Mouse (Mus musculus) urinary bladder, adult 18-20 months (tissue): ENCODE data around the gene Sfta2.

Experiments
- DNase-seq, 2 experiments: peaks; one replicate each; pipeline ENCODE4 v3.0.0; 2022; ENCODE audit warnings: low spot score in 2 of 2, mixed read lengths in 2 of 2

Sfta2 gene

DNA sequence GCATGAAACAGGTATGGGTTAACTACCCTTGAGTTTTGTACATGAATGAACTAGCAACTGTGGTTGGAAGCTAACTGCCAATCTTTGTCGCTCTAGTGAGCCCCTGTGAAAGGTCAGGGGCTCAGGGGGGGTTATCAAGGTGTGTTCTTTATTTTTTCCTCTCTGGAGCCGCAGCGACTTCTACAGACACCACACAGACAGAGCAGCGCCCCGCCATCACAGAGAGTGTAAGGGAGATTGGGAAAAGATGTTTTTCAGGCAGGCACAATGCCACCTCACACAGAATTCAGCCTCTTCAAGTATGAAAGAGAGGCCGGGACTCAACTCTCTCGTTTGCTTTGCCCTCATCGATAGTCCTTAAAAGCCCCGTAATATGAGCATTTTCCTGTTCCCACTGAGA lies 9.2 kb upstream of the Sfta2 start:
- no peak for DNase-seq

DNA sequence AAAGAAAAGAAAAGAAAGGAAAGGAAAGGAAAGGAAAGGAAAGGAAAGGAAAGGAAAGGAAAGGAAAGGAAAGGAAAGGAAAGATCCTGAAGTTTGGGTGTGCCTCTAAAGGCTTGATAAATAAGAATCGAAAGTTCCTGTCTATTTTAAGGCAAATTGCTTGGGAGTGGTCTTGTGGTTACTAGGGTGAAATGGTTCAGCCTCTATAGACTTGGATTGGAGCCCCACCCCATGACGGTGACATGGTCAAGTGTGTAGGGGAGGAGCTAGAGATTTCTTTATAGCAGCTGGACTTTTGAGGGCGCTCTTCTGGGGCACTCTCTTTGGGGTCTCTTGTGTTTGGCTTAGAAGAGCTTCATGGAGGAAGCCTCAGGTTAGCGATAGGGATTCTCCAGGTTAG lies 7.6 kb upstream of the Sfta2 start:
- DNase-seq: no peak

DNA sequence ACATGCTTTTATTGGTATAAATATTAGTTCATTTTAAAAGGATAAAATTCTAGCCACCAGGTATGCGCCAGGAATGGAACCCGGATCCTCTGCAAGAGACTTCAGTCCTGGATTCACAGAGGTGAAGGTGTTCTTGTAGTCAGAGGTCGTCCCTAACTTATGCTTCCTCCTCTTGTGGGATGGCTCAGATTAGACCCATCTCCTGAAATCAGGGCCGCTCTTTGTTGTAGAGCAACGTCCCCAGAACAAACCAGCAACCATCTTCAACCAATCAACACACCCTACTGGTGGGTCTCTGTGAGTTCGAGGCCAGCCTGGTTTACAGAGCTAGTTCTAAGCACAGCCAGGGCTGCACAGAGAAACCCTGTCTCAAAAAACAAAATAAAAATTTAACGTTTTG lies 6.9 kb upstream of the Sfta2 start:
- no peak for DNase-seq

GRCm38 (mm10) chr17:35597399-35597798 lies 4.0 kb upstream of the Sfta2 start:
- DNase-seq: no peak

- DNase-seq: no peak
Measured at GRCm38 (mm10) chr17:35601736-35602354, 496 bp downstream of the Sfta2 start.

- no peak for DNase-seq
Measured at GRCm38 (mm10) chr17:35617127-35617526, 15.8 kb downstream of the Sfta2 start.

GRCm38 (mm10) chr17:35626537-35626936 lies 25.2 kb downstream of the Sfta2 start, which contains the start of gene Gm9573:
Gene Gm9573 (minus strand): TSS chr17:35626637.
- no peak for DNase-seq

- DNase-seq: peak in 1 of 2 experiments; percentile 17
Measured at GRCm38 (mm10) chr17:35633992-35634391, 32.6 kb downstream of the Sfta2 start.

GRCm38 (mm10) chr17:35635202-35635601 lies 33.9 kb downstream of the Sfta2 start:
- DNase-seq: no peak

DNA sequence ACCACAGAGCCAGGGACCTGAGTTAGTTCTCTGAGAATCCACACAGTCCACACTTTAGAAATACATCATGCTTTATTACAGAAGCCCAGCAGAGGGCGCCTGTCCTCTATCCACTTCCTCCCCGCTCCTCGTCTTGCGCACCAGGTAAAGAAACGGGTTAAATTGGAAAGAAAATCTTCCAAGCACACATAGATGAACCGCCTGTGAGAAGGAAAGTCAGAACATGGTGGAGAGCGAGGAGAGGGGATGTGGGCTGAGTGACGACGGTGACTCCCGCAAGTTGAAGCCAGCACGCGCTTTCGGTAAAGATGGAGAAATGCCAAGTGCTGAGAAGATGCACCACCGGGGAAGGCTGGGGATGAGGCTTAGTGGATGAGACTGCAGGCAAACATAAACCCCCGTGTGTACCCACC lies 34.4 kb downstream of the Sfta2 start:
- peak; percentile 33 to 41 for DNase-seq

DNA sequence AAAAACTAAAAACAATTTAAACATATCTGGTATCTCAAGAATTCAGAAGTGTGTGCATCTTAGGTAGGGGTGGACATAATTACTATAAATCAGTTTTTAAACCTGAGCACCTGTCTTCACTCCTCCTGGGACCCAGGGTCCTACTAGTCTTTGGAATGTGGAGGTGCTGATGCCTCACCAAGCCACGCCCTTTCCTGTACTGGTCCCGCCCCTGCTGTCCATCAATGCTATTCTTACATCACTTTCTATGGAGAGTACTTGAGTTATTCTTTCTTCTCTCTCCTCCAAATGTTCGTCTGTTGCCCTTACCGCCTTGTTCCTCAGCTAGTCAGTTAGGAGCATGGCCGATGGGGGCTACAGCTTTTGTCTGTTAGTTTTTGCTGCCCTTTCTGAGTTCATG lies 35.0 kb downstream of the Sfta2 start:
- DNase-seq: peak in 1 of 2 experiments; percentile 23

DNA sequence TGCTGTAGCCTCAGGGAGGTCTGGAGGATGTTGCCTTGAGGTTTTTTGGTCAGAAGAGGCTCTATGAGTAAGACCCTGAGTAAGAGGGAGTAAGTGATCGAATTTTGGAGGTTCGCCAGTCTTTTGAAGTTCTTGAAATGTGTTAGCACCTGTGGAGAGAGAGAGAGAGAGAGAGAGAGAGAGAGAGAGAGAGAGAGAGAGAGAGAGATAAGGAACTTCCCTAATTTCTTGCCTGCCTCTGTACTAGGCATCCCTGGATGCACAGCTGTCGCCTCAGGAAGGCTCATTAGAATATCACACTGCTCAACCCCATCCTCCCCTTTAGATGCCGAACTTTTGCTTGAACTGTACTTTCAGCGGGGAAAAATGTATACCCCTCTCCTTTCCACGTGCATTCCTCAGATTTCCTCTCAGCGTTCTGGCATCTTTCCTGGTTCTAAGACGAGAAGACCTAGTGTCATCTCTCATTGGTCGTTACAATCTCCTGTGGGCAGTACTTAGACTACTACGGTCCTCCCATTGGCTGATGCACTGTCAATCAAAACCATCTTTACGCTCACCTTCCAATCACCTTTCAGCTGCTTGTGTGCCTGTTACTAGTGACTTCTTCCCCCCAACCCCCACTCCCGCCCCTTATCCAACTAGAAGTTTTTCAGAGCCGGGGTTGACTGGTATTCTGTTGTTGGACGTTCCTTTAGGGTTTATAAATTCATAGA lies 37.3 kb downstream of the Sfta2 start:
- DNase-seq: peak in 1 of 2 experiments; percentile 60

DNA sequence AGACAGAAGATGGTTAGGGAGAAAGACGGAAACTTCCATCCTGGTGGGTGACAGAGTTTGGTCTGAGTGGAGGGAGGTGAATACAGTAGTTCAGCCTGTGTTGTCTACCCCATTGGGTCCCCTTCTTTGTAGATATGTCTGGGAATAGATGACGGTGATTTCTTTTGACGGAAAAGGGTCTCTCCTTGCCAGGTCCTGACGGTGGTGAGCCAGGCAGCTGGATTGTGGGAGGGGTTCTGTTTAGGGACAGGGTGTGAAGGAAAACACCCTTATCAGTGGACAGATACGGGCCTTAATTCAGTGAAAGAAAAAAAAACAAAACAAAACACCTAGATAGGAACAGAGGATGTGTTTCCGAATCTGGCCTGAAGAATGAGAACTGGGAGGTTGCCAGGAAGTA lies 38.0 kb downstream of the Sfta2 start:
- DNase-seq: no peak

DNA sequence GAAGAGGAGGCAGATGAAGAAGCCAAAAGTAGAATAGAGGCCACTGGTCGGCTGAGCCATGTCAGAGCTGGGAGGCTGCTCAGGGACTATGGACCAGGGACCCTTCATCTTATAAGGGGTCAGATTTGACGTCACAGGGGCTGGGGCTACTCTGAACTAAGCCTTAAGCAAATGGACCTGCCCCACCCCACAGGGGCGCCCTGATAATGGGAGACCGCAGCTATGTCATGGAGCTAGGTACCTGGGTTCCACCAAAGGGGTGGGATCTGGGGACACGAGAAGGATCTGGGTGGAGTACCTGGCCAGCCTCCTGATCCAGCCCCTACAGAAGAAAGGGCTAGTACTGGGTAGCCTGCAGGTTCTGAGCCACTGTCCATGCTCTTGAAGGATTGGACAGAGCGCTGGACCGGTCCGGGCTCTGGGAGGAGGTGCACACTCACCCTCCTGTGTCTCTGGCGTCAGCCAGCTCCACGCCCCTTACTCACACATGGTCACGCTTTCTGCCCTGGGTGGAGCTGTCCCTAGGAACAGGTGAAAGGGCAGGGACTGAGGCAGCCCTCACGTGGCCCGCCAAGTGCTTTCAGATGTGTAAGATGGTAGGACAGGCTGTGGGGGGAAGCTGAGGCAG lies 42.4 kb downstream of the Sfta2 start, which contains the start of gene Mucl3:
Mucl3 (minus strand) TSS at position 87 of the 628 bp plus-strand sequence.
- no peak for DNase-seq

DNA sequence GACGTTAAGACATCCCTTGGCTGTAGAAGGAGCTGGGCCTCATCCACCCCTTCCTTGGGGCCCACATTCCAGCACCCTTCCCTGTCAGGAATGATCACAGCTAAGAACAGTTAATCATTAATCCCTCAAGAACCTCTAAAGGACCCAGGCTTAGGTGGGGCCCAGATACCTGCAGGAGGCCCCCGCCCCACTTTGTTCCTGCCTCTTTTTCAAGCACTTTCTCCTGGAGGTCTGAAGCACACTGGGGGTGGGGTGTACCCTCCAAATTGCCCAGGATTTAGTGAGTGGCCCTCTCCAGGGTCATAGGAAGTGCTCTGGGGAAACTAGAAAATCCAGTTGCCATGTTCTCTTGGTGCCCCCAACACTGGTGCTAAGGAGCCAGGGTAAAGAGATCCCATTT lies 48.1 kb downstream of the Sfta2 start:
- DNase-seq: no peak

GRCm38 (mm10) chr17:35653086-35653485 lies 51.7 kb downstream of the Sfta2 start:
- no peak for DNase-seq

DNA sequence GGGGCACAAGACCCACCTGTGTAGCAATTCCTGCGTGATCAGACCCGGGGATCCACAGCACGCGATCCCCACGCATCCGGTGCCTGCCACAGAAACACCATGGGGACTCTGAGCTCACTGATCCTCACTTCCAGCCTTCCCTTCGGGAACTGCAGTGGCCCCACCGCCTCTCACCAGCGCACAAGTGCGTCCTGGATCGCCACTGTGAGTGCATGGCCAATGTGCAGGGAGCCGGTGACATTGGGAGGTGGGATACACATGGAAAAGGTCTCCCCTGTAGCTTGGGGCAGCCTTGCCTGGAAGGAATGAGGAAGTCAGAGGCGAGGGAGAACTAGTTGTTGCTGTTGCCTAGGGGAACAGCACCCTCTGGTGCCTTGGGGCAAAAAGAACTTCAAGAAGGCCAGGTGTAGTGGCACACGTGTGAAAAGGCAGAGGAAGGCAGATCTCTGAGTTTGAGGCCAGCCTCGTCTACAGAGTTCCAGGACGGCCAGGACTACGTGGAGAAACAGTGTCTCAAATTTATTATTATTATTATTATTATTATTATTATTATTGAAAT lies 64.7 kb downstream of the Sfta2 start:
- no peak for DNase-seq

DNA sequence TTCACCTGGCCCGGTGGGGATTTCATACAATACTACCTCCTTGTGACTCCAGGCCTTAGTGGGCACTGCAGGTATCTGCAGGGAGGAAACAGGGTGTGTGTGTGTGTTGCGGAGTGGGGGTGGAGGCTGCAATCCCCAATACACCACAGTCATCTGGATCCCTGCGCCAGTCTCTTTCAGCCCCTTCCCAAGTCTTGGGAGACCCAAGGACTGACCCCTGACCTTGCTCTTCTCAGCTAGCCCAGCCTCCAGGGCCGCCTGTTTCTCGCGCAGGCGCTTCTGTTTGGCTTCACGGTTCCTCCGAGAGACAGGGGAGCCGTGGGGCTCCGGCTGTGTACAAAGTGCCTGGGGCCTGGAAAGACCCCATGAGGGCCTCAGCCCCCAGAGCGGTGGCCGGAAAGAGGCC lies 65.5 kb downstream of the Sfta2 start:
- DNase-seq: peak in 1 of 2 experiments; percentile 25

DNA sequence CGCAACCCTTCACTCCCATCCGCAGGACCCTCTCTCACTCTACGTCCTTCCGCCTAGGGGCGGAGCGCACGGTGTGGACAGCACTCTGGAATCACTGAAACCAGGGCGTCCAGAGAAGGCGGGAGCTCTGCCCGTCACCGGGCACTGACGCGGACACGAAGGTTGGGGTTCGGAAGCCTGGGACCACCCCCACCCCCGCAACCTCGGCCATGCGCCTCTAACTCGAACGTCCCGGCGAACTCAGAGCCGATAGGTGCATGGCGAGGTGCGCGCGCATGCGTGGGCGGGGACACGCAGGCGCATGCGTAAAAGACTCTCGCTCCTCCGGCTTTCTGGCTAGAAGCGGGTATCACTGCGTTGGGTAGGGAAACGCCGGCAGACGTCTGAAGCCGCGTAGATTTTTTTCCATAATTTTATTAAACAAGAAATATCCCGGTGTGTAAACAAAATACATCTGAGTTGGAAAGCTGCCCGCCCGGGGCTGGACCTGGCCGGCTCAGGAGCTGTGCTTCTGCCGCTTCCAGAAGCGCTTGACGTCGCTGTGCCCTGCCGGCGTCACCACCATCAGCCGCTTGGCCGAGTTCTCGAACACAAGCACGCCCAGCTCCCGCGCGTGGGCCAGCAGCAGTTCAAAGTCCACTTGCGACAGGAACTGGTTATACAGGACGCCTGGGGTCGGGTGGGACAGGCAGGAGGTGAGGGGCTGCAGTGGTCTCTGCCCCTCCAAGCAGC lies 66.2 kb downstream of the Sfta2 start, which contains the start of gene Vars2:
Vars2 (minus strand) TSS at position 259 of the 732 bp plus-strand sequence.
- DNase-seq: peak; percentile 92 to 97

- DNase-seq: no peak
Measured at GRCm38 (mm10) chr17:35669731-35670130, 68.4 kb downstream of the Sfta2 start.

GRCm38 (mm10) chr17:35671846-35672245 lies 70.5 kb downstream of the Sfta2 start:
- DNase-seq: no peak

DNA sequence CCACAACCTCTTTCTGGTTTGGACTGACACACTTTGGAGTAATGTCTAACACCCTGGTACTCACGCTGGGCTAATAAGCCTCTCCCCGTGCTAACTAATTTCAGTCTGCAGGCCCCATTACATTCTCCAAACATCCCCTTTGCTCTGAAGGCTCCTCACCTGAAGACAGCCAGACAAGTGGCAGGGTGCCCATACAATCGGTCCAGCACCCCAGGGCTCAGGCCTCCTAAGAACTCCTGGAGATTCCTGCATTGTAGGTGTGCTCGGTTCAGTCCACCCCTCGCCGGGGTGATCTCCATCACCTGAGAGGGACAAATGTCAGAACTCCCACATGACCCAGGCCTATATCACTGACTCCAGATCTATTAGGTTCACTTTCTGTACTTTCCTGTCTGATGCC lies 71.2 kb downstream of the Sfta2 start:
- DNase-seq: no peak
